ENCODE assay signal across 8 mouse cellular contexts in genomic region chr12:27062061-27062461, GRCm38 (mm10).
DNase-seq lines count a peak whose midpoint lies in the region; ATAC-seq lines count a peak whose summit lies in the region.

No protein-coding gene starts in this region.

- no peaks in the 10 kb centered on the region for H3K27me3 ChIP-seq in kidney, embryonic 14.5 days (ENCODE audit: control insufficient read depth, insufficient read depth, low read length)

- peaks cover 20% of the 10 kb centered on the region for H3K4me1 ChIP-seq in kidney, embryonic 14.5 days (ENCODE audit: control insufficient read depth, insufficient read depth, low read length)

- H3K27ac ChIP-seq in kidney, embryonic 14.5 days (ENCODE audit: low read depth, low read length) = peak overlapping the region; percentile 43; the same call in 1 of the 2 replicates

- H3K4me2 ChIP-seq in kidney, embryonic 14.5 days (replicated peaks; ENCODE audit: low read depth, low read length) = peak overlapping the region; percentile 57

- H3K4me3 ChIP-seq in kidney, embryonic 14.5 days (ENCODE audit: low read length) = peak overlapping the region; percentile 32

- H3K9ac ChIP-seq in kidney, embryonic 14.5 days (ENCODE audit: low read depth, low read length) = peak overlapping the region; percentile 51

- DNase-seq in kidney, adult 11 months = no peak
- DNase-seq in cerebellum, adult 9-11 months = peak; percentile 14
- peak; percentile 56 for DNase-seq in forelimb bud, embryonic 11.5 days (ENCODE audit: low read depth, low spot score)
- peak; percentile 78 for DNase-seq in left cerebral cortex, postnatal 4 days
- peak; percentile 75 for DNase-seq in neural tube, embryonic 10.5 days (ENCODE audit: extremely low spot score, low spot score)
- DNase-seq in spleen, postnatal 14 days (ENCODE audit: low spot score in 2 of 2) = no peak

- H3K9me3 ChIP-seq in kidney, embryonic 14.5 days (ENCODE audit: control insufficient read depth, low read length) = no peaks in the 10 kb centered on the region

- ATAC-seq in kidney, embryonic 14.5 days (ENCODE audit: low FRiP score, low TSS enrichment) = peak; percentile 91
- ATAC-seq in activated CD4-positive, CD25-positive, alpha-beta regulatory T cell, adult 4 months = no peak

- intact Hi-C loops in left cerebral cortex, postnatal 4 days (cut with DNase I) = loop anchor here (5.0 kb wide), 1 partner anchor 275 kb away; no protein-coding TSS in a partner anchor

- no peaks in the 10 kb centered on the region for H3K36me3 ChIP-seq in kidney, embryonic 14.5 days (ENCODE audit: control insufficient read depth, insufficient read depth, low read length)

- 0% methylated on average over 10 of the region's 10 CpGs for WGBS in kidney, embryonic 14.5 days

Comparison
In these comparisons a context has a peak if more than half of its experiments do, and no peak if none do; other contexts are left out.
1. DNase-seq: peak in cerebellum, adult 9-11 months (single experiment), forelimb bud, embryonic 11.5 days (single experiment), left cerebral cortex, postnatal 4 days (single experiment) and neural tube, embryonic 10.5 days (single experiment); none in kidney, adult 11 months (single experiment) and spleen, postnatal 14 days (0 of 2).